Mouse (Mus musculus): ENCODE data around the gene Hnrnpa3. TPM values are rescaled to one million over a fixed set of nuclear protein-coding genes. Genes with fewer than 3 reads are reported as not detected.
A peak's percentile ranks its signal among the peaks of the same experiment; 100 is the strongest.
"Not testable (repeated sequence)": the region's sequence is repeated elsewhere in the genome, so short reads cannot be mapped to it uniquely, and the experiment has no call there.

The Hnrnpa3 gene
- polyA plus RNA-seq (2015; fragmentation: Nextera tagmentation; extraction: Ambion mirVana) = 96.7 and 101 TPM in 2 replicates

- Histone ChIP-seq H3K9ac (peak within 1 kb of the TSS; percentile 98), H3K9me3 (replicated peaks) (no peaks in the 10 kb centered on the region), H3K27me3 (no peaks in the 10 kb centered on the region), H3K4me1 (replicated peaks) (peaks cover 31% of the 10 kb centered on the region), H3K4me2 (peak within 1 kb of the TSS; percentile 87), H3K4me3 (replicated peaks) (peak within 1 kb of the TSS; percentile 95), H3K27ac (replicated peaks) (peak within 1 kb of the TSS; percentile 97), H3K36me3 (replicated peaks) (peaks cover 34% of the 10 kb centered on the region)
- under 1% methylated on average over 101 of the region's 102 CpGs for WGBS (ENCODE audit: insufficient replicate concordance)
- ATAC-seq (ENCODE audit: insufficient read depth) = peak; percentile 91
These were observed at the start of gene Hnrnpa3 for GRCm38 (mm10) chr2:75658727-75659628. Gene Hnrnpa3 (plus strand): TSS chr2:75659261.

DNA sequence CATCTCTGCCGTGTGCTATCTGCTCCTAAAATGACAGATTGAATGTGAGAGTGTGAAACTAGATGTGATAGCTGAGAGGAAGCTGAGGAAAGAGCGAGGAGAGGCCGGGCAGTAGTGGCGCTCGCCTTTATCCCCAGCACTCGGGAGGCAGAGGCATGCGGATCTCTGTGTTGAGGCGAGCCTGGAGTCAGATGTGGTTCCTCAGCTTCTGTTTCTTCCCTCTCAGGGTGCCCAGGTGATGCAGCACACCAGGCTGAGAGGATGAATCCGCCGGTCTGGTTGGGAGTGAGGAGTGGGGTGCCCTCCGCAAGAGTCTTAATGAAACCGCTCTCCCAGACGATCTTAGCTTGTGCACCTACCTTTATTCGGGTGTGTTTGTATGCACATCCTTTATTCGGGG is 49.1 kb upstream of the Hnrnpa3 start:
- H3K27ac ChIP-seq (replicated peaks) = no peak overlapping the region
- peaks cover 36% of the 10 kb centered on the region for H3K4me1 ChIP-seq (replicated peaks)
- peak overlapping the region; percentile 35 for H3K4me2 ChIP-seq
- H3K4me3 ChIP-seq (replicated peaks) = no peak overlapping the region; the same call in 1 of the 2 replicates
- H3K27me3 ChIP-seq = peaks cover 69% of the 10 kb centered on the region
- no peak for ATAC-seq (ENCODE audit: insufficient read depth)
- H3K9me3 ChIP-seq (replicated peaks) = no peaks in the 10 kb centered on the region
- H3K9ac ChIP-seq = no peak overlapping the region
- 38% methylated on average over 15 of the region's 15 CpGs for WGBS (ENCODE audit: insufficient replicate concordance)
- no peaks in the 10 kb centered on the region for H3K36me3 ChIP-seq (replicated peaks)

- not testable (repeated sequence) for H3K9ac ChIP-seq; H3K4me2 ChIP-seq; ATAC-seq (ENCODE audit: insufficient read depth); H3K9me3 ChIP-seq (replicated peaks); H3K27ac ChIP-seq (replicated peaks); H3K36me3 ChIP-seq (replicated peaks); H3K4me3 ChIP-seq (replicated peaks)
- Histone ChIP-seq H3K4me1 (replicated peaks) (peaks cover 36% of the 10 kb centered on the region), H3K27me3 (peaks cover 65% of the 10 kb centered on the region)
- WGBS (ENCODE audit: insufficient replicate concordance) = 59% methylated on average over 7 of the region's 7 CpGs
These were observed 48.5 kb upstream of the Hnrnpa3 start for GRCm38 (mm10) chr2:75610602-75611001.

DNA sequence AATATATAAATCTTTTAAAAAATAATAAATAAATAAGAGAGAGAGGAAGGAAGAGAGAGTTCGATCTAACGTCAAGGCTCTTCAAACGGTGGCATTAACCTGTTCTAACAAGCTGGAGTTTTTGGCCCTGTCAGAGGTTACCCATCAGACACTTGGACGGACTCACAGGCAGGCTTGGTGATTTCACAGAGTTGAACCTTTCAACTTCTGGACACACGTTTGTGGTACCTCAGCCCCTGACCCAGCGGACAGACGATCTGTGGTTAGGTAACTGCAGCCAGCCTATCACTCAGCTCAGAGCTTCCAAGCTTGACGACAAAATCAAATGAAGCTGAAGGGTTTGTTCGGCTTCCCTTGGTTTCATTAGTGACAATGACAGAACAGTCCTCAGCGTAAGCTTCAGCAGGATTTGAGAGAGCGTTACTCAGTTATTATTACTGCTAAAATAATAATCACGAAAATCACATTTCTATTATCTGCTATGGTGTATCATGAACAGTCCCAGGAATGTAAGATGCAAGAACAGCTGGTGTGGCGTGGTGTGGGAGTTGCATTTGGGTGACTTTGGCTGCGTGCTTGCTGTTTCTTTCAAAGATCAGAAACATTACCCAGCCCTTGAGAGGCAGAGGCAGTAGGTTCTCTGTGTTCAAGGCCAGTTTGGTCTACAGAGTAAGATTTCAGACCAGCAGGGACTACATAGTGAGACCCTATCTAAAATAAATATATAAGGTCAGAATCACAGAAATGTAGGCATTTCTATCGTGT is 47.8 kb upstream of the Hnrnpa3 start:
- H3K4me1 ChIP-seq (replicated peaks) = peaks cover 36% of the 10 kb centered on the region
- H3K36me3 ChIP-seq (replicated peaks) = no peaks in the 10 kb centered on the region
- H3K9ac ChIP-seq = no peak overlapping the region
- no peak overlapping the region for H3K27ac ChIP-seq (replicated peaks)
- 58% methylated on average over 15 of the region's 15 CpGs for WGBS (ENCODE audit: insufficient replicate concordance)
- peaks cover 63% of the 10 kb centered on the region for H3K27me3 ChIP-seq
- no peak overlapping the region for H3K4me2 ChIP-seq
- no peak overlapping the region for H3K4me3 ChIP-seq (replicated peaks)
- ATAC-seq (ENCODE audit: insufficient read depth) = no peak
- H3K9me3 ChIP-seq (replicated peaks) = no peaks in the 10 kb centered on the region

GRCm38 (mm10) chr2:75612006-75612405 is 47.1 kb upstream of the Hnrnpa3 start:
- no peaks in the 10 kb centered on the region for H3K36me3 ChIP-seq (replicated peaks)
- H3K27me3 ChIP-seq = peaks cover 56% of the 10 kb centered on the region
- 67% methylated on average over 2 of the region's 2 CpGs for WGBS (ENCODE audit: insufficient replicate concordance)
- H3K4me1 ChIP-seq (replicated peaks) = peaks cover 36% of the 10 kb centered on the region
- H3K4me3 ChIP-seq (replicated peaks) = no peak overlapping the region
- no peak overlapping the region for H3K27ac ChIP-seq (replicated peaks)
- no peak overlapping the region for H3K9ac ChIP-seq
- no peak overlapping the region for H3K4me2 ChIP-seq
- no peaks in the 10 kb centered on the region for H3K9me3 ChIP-seq (replicated peaks)
- no peak for ATAC-seq (ENCODE audit: insufficient read depth)

DNA sequence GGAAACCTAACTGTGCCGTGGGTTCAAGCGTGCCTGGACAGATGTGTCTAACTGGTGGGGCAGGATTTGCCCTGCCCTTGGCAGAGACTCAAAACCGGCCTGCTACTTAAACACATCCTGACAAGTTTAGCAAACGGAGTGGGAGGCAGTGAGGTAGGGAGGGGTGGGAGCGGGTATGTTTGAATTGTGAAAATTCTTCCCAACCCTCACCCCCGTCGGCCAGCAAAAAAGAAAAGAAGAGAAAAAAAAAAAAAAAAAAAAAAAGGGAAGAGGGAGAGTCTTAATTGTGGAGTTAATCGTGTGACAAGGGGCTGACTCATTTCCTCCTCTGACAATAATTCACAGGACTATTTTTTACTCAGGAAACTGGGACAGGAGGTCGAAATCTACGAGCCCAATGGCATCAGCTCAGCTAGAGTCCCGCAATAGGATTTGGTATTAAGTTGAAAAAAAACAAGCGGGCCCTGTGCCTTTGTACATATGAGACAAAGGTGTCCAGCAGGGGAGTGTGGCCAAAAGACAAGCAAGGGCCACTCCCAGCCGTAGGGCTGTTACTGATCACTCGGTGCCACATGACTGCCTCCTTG is 46.0 kb upstream of the Hnrnpa3 start:
- H3K36me3 ChIP-seq (replicated peaks) = no peaks in the 10 kb centered on the region
- H3K4me2 ChIP-seq = peak overlapping the region; percentile 23
- no peak overlapping the region for H3K9ac ChIP-seq
- H3K27me3 ChIP-seq = peaks cover 45% of the 10 kb centered on the region
- ATAC-seq (ENCODE audit: insufficient read depth) = peak; percentile 43; the same call in 1 of the 2 replicates
- H3K4me1 ChIP-seq (replicated peaks) = peaks cover 33% of the 10 kb centered on the region
- WGBS (ENCODE audit: insufficient replicate concordance) = 4% methylated on average over 14 of the region's 14 CpGs
- H3K27ac ChIP-seq (replicated peaks) = 0 out of 2 replicates have a peak overlapping the region, but pooled peaks have one; percentile 19
- H3K9me3 ChIP-seq (replicated peaks) = no peaks in the 10 kb centered on the region
- H3K4me3 ChIP-seq (replicated peaks) = no peak overlapping the region

- H3K4me1 ChIP-seq (replicated peaks) = peaks cover 24% of the 10 kb centered on the region
- no peak overlapping the region for H3K4me2 ChIP-seq
- WGBS (ENCODE audit: insufficient replicate concordance) = 61% methylated on average over 6 of the region's 6 CpGs
- H3K27ac ChIP-seq (replicated peaks) = no peak overlapping the region
- no peaks in the 10 kb centered on the region for H3K36me3 ChIP-seq (replicated peaks)
- no peak overlapping the region for H3K9ac ChIP-seq
- H3K4me3 ChIP-seq (replicated peaks) = no peak overlapping the region
- peaks cover 33% of the 10 kb centered on the region for H3K27me3 ChIP-seq
- H3K9me3 ChIP-seq (replicated peaks) = no peaks in the 10 kb centered on the region
- no peak for ATAC-seq (ENCODE audit: insufficient read depth)
These were observed 44.5 kb upstream of the Hnrnpa3 start for GRCm38 (mm10) chr2:75614577-75614976.

- 77% methylated on average over 8 of the region's 8 CpGs for WGBS (ENCODE audit: insufficient replicate concordance)
- no peak overlapping the region for H3K4me3 ChIP-seq (replicated peaks)
- no peak overlapping the region for H3K9ac ChIP-seq
- no peak for ATAC-seq (ENCODE audit: insufficient read depth)
- no peak overlapping the region for H3K27ac ChIP-seq (replicated peaks)
- no peaks in the 10 kb centered on the region for H3K9me3 ChIP-seq (replicated peaks)
- no peaks in the 10 kb centered on the region for H3K36me3 ChIP-seq (replicated peaks)
- H3K4me2 ChIP-seq = no peak overlapping the region
- peaks cover 10% of the 10 kb centered on the region for H3K27me3 ChIP-seq
- H3K4me1 ChIP-seq (replicated peaks) = 0 out of 2 replicates have a peak, but pooled peaks cover 11% of the 10 kb centered on the region
These were observed 42.1 kb upstream of the Hnrnpa3 start for GRCm38 (mm10) chr2:75616911-75617310.

DNA sequence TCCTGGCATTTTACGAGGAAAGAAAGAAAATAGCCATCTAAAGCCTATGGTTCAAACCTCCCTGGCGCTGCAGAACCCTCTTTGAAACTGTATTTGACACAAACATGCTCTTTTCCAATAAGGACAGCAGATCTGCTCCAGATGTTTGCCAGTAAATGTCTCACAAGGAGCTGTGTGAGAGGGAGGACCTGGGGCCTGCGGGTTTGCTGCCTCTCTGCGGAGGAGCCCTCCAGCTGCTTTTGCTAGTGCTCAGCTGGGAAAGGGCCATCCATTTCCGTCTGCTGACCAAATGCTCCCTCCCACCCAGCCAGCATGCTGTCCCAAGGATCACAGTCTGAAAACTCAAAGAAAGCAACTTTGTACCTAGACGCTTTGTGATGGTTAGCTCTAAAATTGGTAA is 40.3 kb upstream of the Hnrnpa3 start:
- no peak for ATAC-seq (ENCODE audit: insufficient read depth)
- H3K9ac ChIP-seq = no peak overlapping the region
- no peak overlapping the region for H3K4me3 ChIP-seq (replicated peaks)
- no peak overlapping the region for H3K27ac ChIP-seq (replicated peaks)
- no peaks in the 10 kb centered on the region for H3K9me3 ChIP-seq (replicated peaks)
- no peaks in the 10 kb centered on the region for H3K36me3 ChIP-seq (replicated peaks)
- 58% methylated on average over 6 of the region's 6 CpGs for WGBS (ENCODE audit: insufficient replicate concordance)
- H3K4me2 ChIP-seq = no peak overlapping the region
- no peaks in the 10 kb centered on the region for H3K4me1 ChIP-seq (replicated peaks)
- peaks cover 15% of the 10 kb centered on the region for H3K27me3 ChIP-seq

GRCm38 (mm10) chr2:75621873-75622654 is 37.0 kb upstream of the Hnrnpa3 start:
- ATAC-seq (ENCODE audit: insufficient read depth) = no peak
- H3K4me3 ChIP-seq (replicated peaks) = no peak overlapping the region
- no peak overlapping the region for H3K9ac ChIP-seq
- H3K27me3 ChIP-seq = peaks cover 12% of the 10 kb centered on the region; the same call in 1 of the 2 replicates
- no peak overlapping the region for H3K27ac ChIP-seq (replicated peaks)
- no peaks in the 10 kb centered on the region for H3K4me1 ChIP-seq (replicated peaks)
- 68% methylated on average over 14 of the region's 14 CpGs for WGBS (ENCODE audit: insufficient replicate concordance)
- no peak overlapping the region for H3K4me2 ChIP-seq
- H3K9me3 ChIP-seq (replicated peaks) = no peaks in the 10 kb centered on the region
- no peaks in the 10 kb centered on the region for H3K36me3 ChIP-seq (replicated peaks)
